Mouse (Mus musculus) MEL (cell line): Measurements from ENCODE around the gene Efs.

Experiments
- CTCF ChIP-seq, 3 experiments: IDR thresholded peaks in 2 of 3; conservative IDR thresholded peaks in 1 of 3; 2 replicates each; pipeline ENCODE4 v1.5.1; 2011 to 2012; ENCODE audit warnings: low read length in 3 of 3, low read depth in 2 of 3, mild to moderate bottlenecking in 2 of 3, improper control_type of control experiment in 1 of 3, inconsistent platforms in 1 of 3, mixed read lengths in 1 of 3, moderate library complexity in 1 of 3; ENCODE audit not compliant: control insufficient read depth in 1 of 3, insufficient read depth in 1 of 3, poor library complexity in 1 of 3, severe bottlenecking in 1 of 3
- POLR2AphosphoS2 ChIP-seq: IDR thresholded peaks from 2 replicates; pipeline ENCODE4 v1.6.1; 2011; ENCODE audit warnings: low read length, improper control_type of control experiment
- RAD21 ChIP-seq: IDR thresholded peaks from 2 replicates; pipeline ENCODE4 v1.6.1; 2011; ENCODE audit warnings: mild to moderate bottlenecking, low read depth, low read length, improper control_type of control experiment

- TF ChIP-seq POLR2AphosphoS2 = no peak
- no peak for TF ChIP-seq CTCF (IDR thresholded peaks at IDR 0.05 in 2 of 3, conservative IDR thresholded peaks at IDR 0.05 in 1 of 3; ENCODE audit: control insufficient read depth in 1 of 3, insufficient read depth in 1 of 3, low read depth in 2 of 3, low read length in 3 of 3, poor library complexity in 1 of 3, severe bottlenecking in 1 of 3)
- TF ChIP-seq RAD21 = no peak
These were observed 14.2 kb upstream of the Efs start for GRCm38 (mm10) chr14:54940176-54940530.
